Mouse (Mus musculus) common myeloid progenitor, adult 5-6 weeks (primary cell): ENCODE measurements around the gene Oxt. TPM values are rescaled to one million over a fixed set of nuclear protein-coding genes. Genes with fewer than 3 reads are reported as not detected.
"Not testable (repeated sequence)": the region's sequence is repeated elsewhere in the genome, so short reads cannot be mapped to it uniquely, and the experiment has no call there.

Source experiments
- ATAC-seq: replicated peaks from 2 replicates; pipeline ENCODE4 v1.8.0; 2016; ENCODE audit warnings: low read depth, mild to moderate bottlenecking, moderate TSS enrichment, inconsistent platforms; ENCODE audit not compliant: poor library complexity, severe bottlenecking
- total RNA-seq: library from RNA; stranded (forward); fragments of 200-1000, 187-1606 nt; gene quantifications from 2 replicates; pipeline ENCODE4 v1.2.3, GENCODE M21; 2017

Oxt gene
- not detected in 2 replicates for total RNA-seq

- ATAC-seq, result no peak
Observed at GRCm38 (mm10) chr2:130575873-130576272, at the start of gene Oxt. TSS of gene Oxt (plus strand) at chr2:130576173.

- ATAC-seq, result no peak
Observed at GRCm38 (mm10) chr2:130528457-130528856, 47.5 kb upstream of the Oxt start.

- no peak for ATAC-seq
Observed at GRCm38 (mm10) chr2:130529290-130529689, 46.7 kb upstream of the Oxt start.

- ATAC-seq, result no peak
Observed at GRCm38 (mm10) chr2:130529925-130530324, 46.0 kb upstream of the Oxt start.

- no peak for ATAC-seq
Observed at GRCm38 (mm10) chr2:130532201-130532600, 43.8 kb upstream of the Oxt start.

- no peak for ATAC-seq
Observed at GRCm38 (mm10) chr2:130535017-130535416, 41.0 kb upstream of the Oxt start.

- ATAC-seq, result no peak
Observed at GRCm38 (mm10) chr2:130536890-130537289, 39.1 kb upstream of the Oxt start.

- peak; percentile 73 for ATAC-seq
Observed at GRCm38 (mm10) chr2:130538876-130539546, 37.0 kb upstream of the Oxt start.

GRCm38 (mm10) chr2:130540266-130540665 is 35.7 kb upstream of the Oxt start:
- peak; percentile 53 for ATAC-seq

GRCm38 (mm10) chr2:130546957-130547356 is 29.0 kb upstream of the Oxt start:
- ATAC-seq, result peak; percentile 70

- no peak for ATAC-seq
Observed at GRCm38 (mm10) chr2:130554841-130555240, 21.1 kb upstream of the Oxt start.

GRCm38 (mm10) chr2:130556292-130556691 is 19.7 kb upstream of the Oxt start:
- no peak for ATAC-seq

- no peak for ATAC-seq
Observed at GRCm38 (mm10) chr2:130557462-130557861, 18.5 kb upstream of the Oxt start.

- ATAC-seq, result no peak
Observed at GRCm38 (mm10) chr2:130558015-130558414, 18.0 kb upstream of the Oxt start.

GRCm38 (mm10) chr2:130563212-130564055 is 12.5 kb upstream of the Oxt start, which contains the start of gene Mrps26:
TSS of gene Mrps26 (plus strand) at chr2:130563742.
- ATAC-seq, result peak; percentile 98

- ATAC-seq, result no peak
Observed at GRCm38 (mm10) chr2:130564063-130564462, 11.9 kb upstream of the Oxt start.

- no peak for ATAC-seq
Observed at GRCm38 (mm10) chr2:130564983-130565382, 11.0 kb upstream of the Oxt start.

- no peak for ATAC-seq
Observed at GRCm38 (mm10) chr2:130568921-130569320, 7.1 kb upstream of the Oxt start.

GRCm38 (mm10) chr2:130569926-130570325 is 6.0 kb upstream of the Oxt start:
- no peak for ATAC-seq

- no peak for ATAC-seq
Observed at GRCm38 (mm10) chr2:130574960-130575359, 1.0 kb upstream of the Oxt start.

GRCm38 (mm10) chr2:130576564-130576963 is 591 bp downstream of the Oxt start:
- ATAC-seq, result not testable (repeated sequence)
